ENCODE assay signal across 17 mouse cellular contexts in the genomic region with DNA sequence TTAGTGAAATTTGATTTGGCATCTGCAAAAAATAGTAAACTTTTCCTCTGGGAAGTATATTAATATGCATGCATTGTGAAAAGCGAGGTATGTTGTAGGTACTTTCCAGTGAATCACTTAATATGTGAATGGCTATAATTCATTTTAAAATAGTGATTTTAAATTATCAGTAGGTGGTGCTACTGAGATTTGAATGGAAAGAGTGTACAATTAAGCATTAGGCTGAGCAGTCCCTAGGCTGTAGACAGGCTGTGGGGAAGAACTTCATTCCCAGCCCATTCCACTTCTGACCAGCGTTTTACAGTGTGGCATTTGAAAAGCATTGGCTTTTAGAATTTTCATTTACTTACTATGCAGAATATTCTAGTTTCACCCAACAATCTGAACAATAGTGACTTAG. TPM values are rescaled to one million over a fixed set of nuclear protein-coding genes. Genes with fewer than 3 reads are reported as not detected.
DNase-seq lines count a peak whose midpoint lies in the region; ATAC-seq and TF ChIP-seq lines count a peak whose summit lies in the region.
"Had no signal": no experiment of that assay in that cellular context is flagged by ENCODE, and none has a peak within 500 bp of the region (broad histone marks: within the 10 kb centered on the region; RNA-seq: fewer than 3 reads in every experiment).

No protein-coding gene starts in this region.

- H3K9me3 ChIP-seq in forebrain, embryonic 14.5 days (replicated peaks; ENCODE audit: control insufficient read depth, low read length): no peaks in the 10 kb centered on the region
- no peaks in the 10 kb centered on the region for H3K9me3 ChIP-seq in forebrain, embryonic 11.5 days (ENCODE audit: control insufficient read depth, low read length)
- no peaks in the 10 kb centered on the region for H3K9me3 ChIP-seq in kidney, postnatal 0 days (replicated peaks; ENCODE audit: low read length)
- H3K9me3 ChIP-seq: embryonic facial prominence, embryonic 15.5 days; heart, embryonic 15.5 days had no signal

- ATAC-seq in forebrain, embryonic 14.5 days: peak; percentile 57; the same call in 1 of the 2 replicates
- ATAC-seq in forebrain, embryonic 11.5 days (replicated peaks; ENCODE audit: low FRiP score): no peak
- no peak for ATAC-seq in kidney, postnatal 0 days (replicated peaks; ENCODE audit: low FRiP score, low read depth)
- 0 out of 2 replicates have a peak, but pooled peaks have one; percentile 33 for ATAC-seq in megakaryocyte progenitor cell, adult 5-6 weeks (replicated peaks; ENCODE audit: poor library complexity)

- H3K9ac ChIP-seq in forebrain, embryonic 14.5 days (ENCODE audit: low read length): no peak overlapping the region
- H3K9ac ChIP-seq in forebrain, embryonic 11.5 days (ENCODE audit: low read length): no peak overlapping the region
- no peak overlapping the region for H3K9ac ChIP-seq in kidney, postnatal 0 days (ENCODE audit: low read depth, low read length)
- H3K9ac ChIP-seq: embryonic facial prominence, embryonic 15.5 days; heart, embryonic 15.5 days had no signal

- H3K27ac ChIP-seq in forebrain, embryonic 14.5 days (ENCODE audit: low read depth, low read length): no peak overlapping the region
- H3K27ac ChIP-seq in forebrain, embryonic 11.5 days (ENCODE audit: low read depth, low read length): no peak overlapping the region
- H3K27ac ChIP-seq in kidney, postnatal 0 days: no peak overlapping the region
- H3K27ac ChIP-seq: embryonic facial prominence, embryonic 15.5 days; heart, embryonic 15.5 days had no signal

- WGBS in forebrain, embryonic 14.5 days: 89% methylated on average over 2 of the region's 2 CpGs
- WGBS in forebrain, embryonic 11.5 days: 88% methylated on average over 2 of the region's 2 CpGs
- WGBS in kidney, postnatal 0 days: 81% methylated on average over 2 of the region's 2 CpGs

- no peak overlapping the region for H3K4me2 ChIP-seq in forebrain, embryonic 14.5 days (ENCODE audit: low read length)
- no peak overlapping the region for H3K4me2 ChIP-seq in forebrain, embryonic 11.5 days (ENCODE audit: low read depth, low read length, severe bottlenecking)
- no peak overlapping the region for H3K4me2 ChIP-seq in kidney, postnatal 0 days (ENCODE audit: low read length)
- H3K4me2 ChIP-seq: embryonic facial prominence, embryonic 15.5 days; heart, embryonic 15.5 days had no signal

- no peak overlapping the region for H3K4me3 ChIP-seq in forebrain, embryonic 14.5 days (ENCODE audit: low read depth, low read length)
- no peak overlapping the region for H3K4me3 ChIP-seq in forebrain, embryonic 11.5 days (ENCODE audit: low read depth, low read length)
- no peak overlapping the region for H3K4me3 ChIP-seq in kidney, postnatal 0 days (replicated peaks; ENCODE audit: low read depth, low read length)
- H3K4me3 ChIP-seq: embryonic facial prominence, embryonic 15.5 days; heart, embryonic 15.5 days had no signal

- TF ChIP-seq CTCF in kidney, postnatal 0 days (IDR thresholded peaks at IDR 0.05; ENCODE audit: low read depth): peak; percentile 48; the same call in 1 of the 2 replicates

- 0 out of 2 replicates have a peak, but pooled peaks cover 5% of the 10 kb centered on the region for H3K36me3 ChIP-seq in forebrain, embryonic 14.5 days (ENCODE audit: control insufficient read depth, insufficient read depth, low read length)
- no peaks in the 10 kb centered on the region for H3K36me3 ChIP-seq in forebrain, embryonic 11.5 days (ENCODE audit: control insufficient read depth, insufficient read depth, low read length)
- no peaks in the 10 kb centered on the region for H3K36me3 ChIP-seq in kidney, postnatal 0 days (ENCODE audit: insufficient read depth, low read length)
- H3K36me3 ChIP-seq: embryonic facial prominence, embryonic 15.5 days; heart, embryonic 15.5 days had no signal

- peak; percentile 23 for DNase-seq in forebrain, embryonic 14.5 days (ENCODE audit: low spot score)
- no peak for DNase-seq in forebrain, embryonic 11.5 days (ENCODE audit: low spot score)
- DNase-seq in kidney, postnatal 0 days (ENCODE audit: low spot score): peak; percentile 36
- DNase-seq in kidney, postnatal 36 days: no peak
- DNase-seq in 416B (ENCODE audit: low read depth): peak; percentile 56
- DNase-seq in spleen, postnatal 36 days (ENCODE audit: low spot score in 2 of 2): no peak
- no peak for DNase-seq in adrenal gland, postnatal 4 days (ENCODE audit: low spot score in 2 of 2)
- DNase-seq: cerebellum, postnatal 14 days; gastrocnemius, postnatal 10 days; kidney, adult 8-10 months; layer of hippocampus, adult 9-11 months; lung, postnatal 10 days had no signal

- H3K4me1 ChIP-seq in forebrain, embryonic 14.5 days (ENCODE audit: control insufficient read depth, insufficient read depth, low read length): no peaks in the 10 kb centered on the region
- no peaks in the 10 kb centered on the region for H3K4me1 ChIP-seq in forebrain, embryonic 11.5 days (replicated peaks; ENCODE audit: control insufficient read depth, insufficient read depth, low read length)
- no peaks in the 10 kb centered on the region for H3K4me1 ChIP-seq in kidney, postnatal 0 days (replicated peaks; ENCODE audit: insufficient read depth, low read length)
- H3K4me1 ChIP-seq: embryonic facial prominence, embryonic 15.5 days had no signal

- no peaks in the 10 kb centered on the region for H3K27me3 ChIP-seq in forebrain, embryonic 14.5 days (replicated peaks; ENCODE audit: control insufficient read depth, insufficient read depth, low read length)
- H3K27me3 ChIP-seq in forebrain, embryonic 11.5 days (ENCODE audit: control insufficient read depth, insufficient read depth, low read length): no peaks in the 10 kb centered on the region
- H3K27me3 ChIP-seq in kidney, postnatal 0 days (ENCODE audit: insufficient read depth, low read length): no peaks in the 10 kb centered on the region
- H3K27me3 ChIP-seq: embryonic facial prominence, embryonic 15.5 days; heart, embryonic 15.5 days had no signal

RNA-seq across cellular contexts. Expression of gene Tmem236, which starts 14.6 kb away (rescaled TPM):
- not detected in 2 replicates for polyA plus RNA-seq in forebrain, embryonic 14.5 days (2014; fragmentation: Nextera tagmentation; extraction: Ambion mirVana)
- not detected in 2 replicates for polyA plus RNA-seq in forebrain, embryonic 11.5 days (2014; fragmentation: Nextera tagmentation; extraction: Ambion mirVana)
- polyA plus RNA-seq in kidney, postnatal 0 days (2015; fragmentation: Nextera tagmentation; extraction: Ambion mirVana): 0.16 and 0.18 TPM in 2 replicates
- total RNA-seq in megakaryocyte progenitor cell, adult 5-6 weeks (2015): not detected in 2 replicates
- 0.10 and 0.12 TPM in 2 replicates for total RNA-seq in megakaryocyte progenitor cell, adult 5-6 weeks (2017)
- under 1 TPM; 0.17 TPM for total RNA-seq in adrenal gland, postnatal 4 days (2021)
- total RNA-seq: adrenal gland, adult 18-20 months had no signal
- polyA plus RNA-seq: limb, embryonic 11.5 days had no signal

Comparison
In these comparisons a context has a peak if more than half of its experiments do, and no peak if none do; other contexts are left out.
1. ATAC-seq: peak in forebrain, embryonic 14.5 days (single experiment) and megakaryocyte progenitor cell, adult 5-6 weeks (single experiment); none in forebrain, embryonic 11.5 days (single experiment) and kidney, postnatal 0 days (single experiment).
2. DNase-seq: peak in forebrain, embryonic 14.5 days (single experiment), kidney, postnatal 0 days (single experiment) and 416B (single experiment); none in forebrain, embryonic 11.5 days (single experiment), kidney, postnatal 36 days (0 of 2), spleen, postnatal 36 days (0 of 2) and adrenal gland, postnatal 4 days (0 of 2).